Mouse (Mus musculus): ENCODE data around the gene Prkca. TPM values are rescaled to one million over a fixed set of nuclear protein-coding genes. Genes with fewer than 3 reads are reported as not detected.

Prkca gene
- polyA plus RNA-seq, 1 experiment from 2014 or later, result 12.6 TPM

GRCm38 (mm10) chr11:108243633-108244032, 100.1 kb downstream of the Prkca start:
- no peaks in the 10 kb centered on the region for H3K9me3 ChIP-seq (ENCODE audit: control insufficient read depth, low read length)
- H3K4me3 ChIP-seq (ENCODE audit: low read depth, low read length), result no peak overlapping the region
- no peak for ATAC-seq (ENCODE audit: low read depth)
- H3K4me1 ChIP-seq (ENCODE audit: control insufficient read depth, insufficient read depth, low read length), result peaks cover 7% of the 10 kb centered on the region; the same call in 1 of the 2 replicates
- 4% methylated on average over 2 of the region's 2 CpGs for WGBS
- no peak overlapping the region for H3K9ac ChIP-seq (replicated peaks; ENCODE audit: low read depth, low read length)
- H3K27ac ChIP-seq (ENCODE audit: low read depth, low read length), result no peak overlapping the region
- H3K27me3 ChIP-seq (ENCODE audit: control insufficient read depth, insufficient read depth, low read length), result no peaks in the 10 kb centered on the region
- no peak overlapping the region for H3K4me2 ChIP-seq (ENCODE audit: low read depth, low read length)
- no peaks in the 10 kb centered on the region for H3K36me3 ChIP-seq (ENCODE audit: control insufficient read depth, insufficient read depth, low read length)

DNA sequence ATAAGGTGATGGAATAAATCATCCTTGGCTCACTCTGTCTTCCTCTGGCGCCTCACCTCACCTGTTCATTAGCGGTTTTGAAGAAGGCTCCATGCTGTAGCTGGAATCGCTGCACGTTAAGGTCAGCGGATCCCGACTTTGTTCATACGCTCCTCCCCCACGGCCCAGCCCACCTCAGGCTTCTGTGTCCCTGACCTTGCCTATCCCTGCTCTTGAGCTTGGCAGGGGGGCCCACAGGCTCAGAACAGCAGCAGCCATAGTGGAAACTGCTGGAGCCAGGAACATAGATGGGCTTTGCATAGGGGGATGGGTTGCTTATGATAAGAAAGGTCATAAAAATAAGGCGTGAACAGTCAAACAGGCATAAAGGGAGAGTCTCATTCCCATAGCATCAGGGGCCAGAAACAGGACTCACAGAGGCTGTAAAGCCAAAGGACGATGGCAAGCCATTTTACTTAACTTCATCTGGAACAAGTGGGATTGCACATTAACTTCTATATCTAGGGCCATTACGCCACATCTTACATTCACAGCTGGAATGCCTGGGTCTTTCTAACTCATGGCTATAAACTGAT, 102.7 kb downstream of the Prkca start:
- Histone ChIP-seq H3K9ac (replicated peaks; ENCODE audit: low read depth, low read length) (no peak overlapping the region), H3K4me1 (ENCODE audit: control insufficient read depth, insufficient read depth, low read length) (peaks cover 19% of the 10 kb centered on the region), H3K27me3 (ENCODE audit: control insufficient read depth, insufficient read depth, low read length) (no peaks in the 10 kb centered on the region), H3K27ac (ENCODE audit: low read depth, low read length) (no peak overlapping the region), H3K9me3 (ENCODE audit: control insufficient read depth, low read length) (no peaks in the 10 kb centered on the region), H3K4me3 (ENCODE audit: low read depth, low read length) (no peak overlapping the region), H3K4me2 (ENCODE audit: low read depth, low read length) (no peak overlapping the region), H3K36me3 (ENCODE audit: control insufficient read depth, insufficient read depth, low read length) (no peaks in the 10 kb centered on the region)
- WGBS, result 70% methylated on average over 11 of the region's 11 CpGs
- no peak for ATAC-seq (ENCODE audit: low read depth)

GRCm38 (mm10) chr11:108239173-108239572, 104.6 kb downstream of the Prkca start:
- ATAC-seq (ENCODE audit: low read depth), result no peak
- 92% methylated on average over 4 of the region's 4 CpGs for WGBS

GRCm38 (mm10) chr11:108236754-108237428, 106.8 kb downstream of the Prkca start:
- no peak for ATAC-seq (ENCODE audit: low read depth)
- no peak overlapping the region for H3K4me2 ChIP-seq (ENCODE audit: low read depth, low read length)
- no peaks in the 10 kb centered on the region for H3K9me3 ChIP-seq (ENCODE audit: control insufficient read depth, low read length)
- H3K27ac ChIP-seq (ENCODE audit: low read depth, low read length), result no peak overlapping the region
- H3K9ac ChIP-seq (replicated peaks; ENCODE audit: low read depth, low read length), result no peak overlapping the region
- no peak overlapping the region for H3K4me3 ChIP-seq (ENCODE audit: low read depth, low read length)
- no peaks in the 10 kb centered on the region for H3K36me3 ChIP-seq (ENCODE audit: control insufficient read depth, insufficient read depth, low read length)
- WGBS, result 57% methylated on average over 10 of the region's 10 CpGs
- H3K27me3 ChIP-seq (ENCODE audit: control insufficient read depth, insufficient read depth, low read length), result no peaks in the 10 kb centered on the region
- peaks cover 17% of the 10 kb centered on the region for H3K4me1 ChIP-seq (ENCODE audit: control insufficient read depth, insufficient read depth, low read length)

More at GRCm38 (mm10) chr11:108239173-108239572, 104.6 kb downstream of the Prkca start:
- H3K4me3 ChIP-seq (ENCODE audit: low read depth, low read length), result no peak overlapping the region
- peaks cover 17% of the 10 kb centered on the region for H3K4me1 ChIP-seq (ENCODE audit: control insufficient read depth, insufficient read depth, low read length)
- no peak overlapping the region for H3K27ac ChIP-seq (ENCODE audit: low read depth, low read length)
- no peak overlapping the region for H3K4me2 ChIP-seq (ENCODE audit: low read depth, low read length)
- H3K9ac ChIP-seq (replicated peaks; ENCODE audit: low read depth, low read length), result no peak overlapping the region
- no peaks in the 10 kb centered on the region for H3K36me3 ChIP-seq (ENCODE audit: control insufficient read depth, insufficient read depth, low read length)
- H3K27me3 ChIP-seq (ENCODE audit: control insufficient read depth, insufficient read depth, low read length), result no peaks in the 10 kb centered on the region
- H3K9me3 ChIP-seq (ENCODE audit: control insufficient read depth, low read length), result no peaks in the 10 kb centered on the region

GRCm38 (mm10) chr11:108236195-108236594, 107.5 kb downstream of the Prkca start:
- 26% methylated on average over 2 of the region's 2 CpGs for WGBS
- Histone ChIP-seq H3K4me2 (ENCODE audit: low read depth, low read length) (no peak overlapping the region), H3K9me3 (ENCODE audit: control insufficient read depth, low read length) (no peaks in the 10 kb centered on the region), H3K4me3 (ENCODE audit: low read depth, low read length) (no peak overlapping the region), H3K4me1 (ENCODE audit: control insufficient read depth, insufficient read depth, low read length) (peaks cover 17% of the 10 kb centered on the region), H3K27ac (ENCODE audit: low read depth, low read length) (no peak overlapping the region), H3K27me3 (ENCODE audit: control insufficient read depth, insufficient read depth, low read length) (no peaks in the 10 kb centered on the region), H3K9ac (replicated peaks; ENCODE audit: low read depth, low read length) (no peak overlapping the region), H3K36me3 (ENCODE audit: control insufficient read depth, insufficient read depth, low read length) (no peaks in the 10 kb centered on the region)
- no peak for ATAC-seq (ENCODE audit: low read depth)

DNA sequence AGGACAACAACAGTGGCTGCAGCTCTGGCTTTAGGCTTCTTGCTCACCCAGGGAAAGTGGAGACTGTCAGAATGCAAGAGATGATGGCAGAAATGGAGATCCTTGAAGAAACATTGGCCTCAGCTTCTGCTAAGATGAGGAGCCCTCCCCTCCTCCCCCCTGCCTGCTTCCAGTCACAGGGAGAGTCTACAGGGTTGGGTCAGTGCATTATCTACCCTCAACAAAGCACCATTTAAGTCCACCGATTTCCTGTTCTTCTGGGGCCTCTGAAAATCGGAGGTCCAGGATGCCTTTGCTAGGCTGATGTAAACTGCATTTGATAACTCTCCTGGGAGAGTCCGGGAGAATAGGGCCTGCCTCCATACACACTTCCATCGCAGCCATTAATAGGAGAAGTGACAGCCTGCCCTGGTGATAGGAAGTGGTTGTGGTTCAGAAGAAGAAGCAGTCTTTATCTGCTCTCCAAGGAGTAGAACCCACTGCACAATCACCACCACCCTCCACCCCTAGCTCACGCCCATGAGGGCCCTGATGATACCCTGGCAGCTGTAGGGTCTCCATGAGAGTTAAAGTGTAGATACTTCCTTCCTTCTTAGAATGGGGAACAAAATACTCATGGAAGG, 108.5 kb downstream of the Prkca start:
- Histone ChIP-seq H3K27ac (ENCODE audit: low read depth, low read length) (no peak overlapping the region), H3K4me3 (ENCODE audit: low read depth, low read length) (no peak overlapping the region), H3K9ac (replicated peaks; ENCODE audit: low read depth, low read length) (no peak overlapping the region), H3K27me3 (ENCODE audit: control insufficient read depth, insufficient read depth, low read length) (no peaks in the 10 kb centered on the region), H3K4me2 (ENCODE audit: low read depth, low read length) (no peak overlapping the region), H3K36me3 (ENCODE audit: control insufficient read depth, insufficient read depth, low read length) (no peaks in the 10 kb centered on the region), H3K4me1 (ENCODE audit: control insufficient read depth, insufficient read depth, low read length) (peaks cover 17% of the 10 kb centered on the region), H3K9me3 (ENCODE audit: control insufficient read depth, low read length) (no peaks in the 10 kb centered on the region)
- 74% methylated on average over 5 of the region's 5 CpGs for WGBS
- no peak for ATAC-seq (ENCODE audit: low read depth)

DNA sequence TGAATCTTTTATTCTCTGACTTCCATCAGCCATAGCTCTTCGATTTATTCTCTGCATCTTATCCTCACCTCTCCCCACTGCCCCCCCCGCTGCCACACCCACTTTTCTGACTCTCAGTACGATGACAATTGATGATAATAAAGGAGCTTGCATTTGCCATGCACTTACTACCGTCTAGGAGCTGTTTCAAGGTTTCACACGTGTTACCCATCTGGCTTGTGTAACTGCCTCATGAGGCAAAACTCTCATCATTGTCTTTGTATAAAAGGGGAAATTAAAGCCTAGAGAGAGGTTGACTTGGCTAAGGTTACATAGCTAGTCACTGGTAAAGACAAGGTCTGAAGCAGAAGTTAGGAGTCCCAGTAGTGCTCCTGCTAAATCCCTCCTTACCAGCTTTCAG, 110.7 kb downstream of the Prkca start:
- H3K36me3 ChIP-seq (ENCODE audit: control insufficient read depth, insufficient read depth, low read length), result no peaks in the 10 kb centered on the region
- WGBS, result 74% methylated on average over 5 of the region's 5 CpGs
- no peak overlapping the region for H3K27ac ChIP-seq (ENCODE audit: low read depth, low read length)
- H3K4me2 ChIP-seq (ENCODE audit: low read depth, low read length), result no peak overlapping the region
- no peaks in the 10 kb centered on the region for H3K9me3 ChIP-seq (ENCODE audit: control insufficient read depth, low read length)
- H3K4me1 ChIP-seq (ENCODE audit: control insufficient read depth, insufficient read depth, low read length), result peaks cover 8% of the 10 kb centered on the region; the same call in 1 of the 2 replicates
- ATAC-seq (ENCODE audit: low read depth), result no peak
- no peak overlapping the region for H3K4me3 ChIP-seq (ENCODE audit: low read depth, low read length)
- H3K27me3 ChIP-seq (ENCODE audit: control insufficient read depth, insufficient read depth, low read length), result no peaks in the 10 kb centered on the region
- H3K9ac ChIP-seq (replicated peaks; ENCODE audit: low read depth, low read length), result no peak overlapping the region

DNA sequence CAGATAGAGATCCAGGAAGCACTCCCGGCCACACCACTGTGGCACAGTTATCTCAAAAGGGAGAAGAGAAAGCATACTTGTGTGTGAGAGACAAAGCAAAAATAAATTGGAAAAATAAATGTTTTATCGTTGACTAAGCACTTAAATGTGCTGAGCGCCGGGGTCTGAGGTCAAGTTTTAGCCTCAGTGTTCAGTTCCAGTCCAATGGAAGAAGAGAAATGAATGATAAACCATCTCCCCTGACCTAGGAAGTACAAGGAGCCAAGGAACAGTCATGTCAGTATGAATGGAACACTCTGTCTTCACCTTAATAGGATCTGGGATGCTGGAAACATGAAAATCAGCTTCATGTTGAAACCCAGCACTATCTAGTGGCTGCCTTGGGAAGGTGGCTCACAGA, 113.6 kb downstream of the Prkca start:
- ATAC-seq (ENCODE audit: low read depth), result no peak
- 96% methylated on average over 4 of the region's 4 CpGs for WGBS
- no peaks in the 10 kb centered on the region for H3K27me3 ChIP-seq (ENCODE audit: control insufficient read depth, insufficient read depth, low read length)

More for the DNA sequence above, 113.6 kb downstream of the Prkca start:
- no peaks in the 10 kb centered on the region for H3K9me3 ChIP-seq (ENCODE audit: control insufficient read depth, low read length)
- no peak overlapping the region for H3K4me3 ChIP-seq (ENCODE audit: low read depth, low read length)
- no peak overlapping the region for H3K27ac ChIP-seq (ENCODE audit: low read depth, low read length)
- H3K36me3 ChIP-seq (ENCODE audit: control insufficient read depth, insufficient read depth, low read length), result no peaks in the 10 kb centered on the region
- H3K4me2 ChIP-seq (ENCODE audit: low read depth, low read length), result no peak overlapping the region
- no peaks in the 10 kb centered on the region for H3K4me1 ChIP-seq (ENCODE audit: control insufficient read depth, insufficient read depth, low read length)
- H3K9ac ChIP-seq (replicated peaks; ENCODE audit: low read depth, low read length), result no peak overlapping the region

All from neural tube, embryonic 14.5 days (tissue).